Mouse (Mus musculus): Measurements from ENCODE around the gene Miga1. TPM values are rescaled to one million over a fixed set of nuclear protein-coding genes. Genes with fewer than 3 reads are reported as not detected.

The Miga1 gene
- polyA plus RNA-seq, 1 experiment = 50.7 TPM

DNA sequence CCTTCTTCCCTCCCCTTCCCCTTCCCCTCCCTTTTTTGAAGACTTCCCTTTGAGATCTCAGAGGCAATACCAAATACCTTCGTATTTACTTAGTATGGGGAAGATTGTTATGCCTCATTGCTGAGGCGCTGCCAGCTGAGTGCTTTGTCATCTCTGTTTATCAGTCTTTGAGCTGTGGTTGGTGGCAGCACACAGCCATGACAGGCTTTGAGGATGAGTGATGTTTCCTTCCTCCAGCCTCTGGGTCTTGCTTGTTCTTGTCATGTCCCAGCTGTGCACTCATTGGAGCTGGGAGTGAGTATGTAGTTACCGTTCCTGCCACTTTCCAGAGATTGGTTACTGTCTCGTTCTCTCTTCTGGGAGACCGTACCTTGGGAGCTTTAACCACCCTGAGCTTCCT is 15.2 kb upstream of the Miga1 start:
- Histone ChIP-seq H3K36me3 (ENCODE audit: control insufficient read depth, insufficient read depth, low read length, poor library complexity, severe bottlenecking) (peaks cover 3% of the 10 kb centered on the region; the same call in 1 of the 2 replicates), H3K9me3 (replicated peaks; ENCODE audit: control insufficient read depth, insufficient read depth, low read length, poor library complexity, severe bottlenecking) (no peaks in the 10 kb centered on the region), H3K4me3 (ENCODE audit: low read depth, low read length) (no peak overlapping the region), H3K27ac (ENCODE audit: insufficient read depth, low read length) (no peak overlapping the region), H3K4me1 (ENCODE audit: control insufficient read depth, insufficient read depth, low read length) (no peaks in the 10 kb centered on the region), H3K9ac (ENCODE audit: low read depth, poor library complexity, severe bottlenecking) (no peak overlapping the region), H3K27me3 (ENCODE audit: control insufficient read depth, insufficient read depth, low read length, poor library complexity, severe bottlenecking) (no peaks in the 10 kb centered on the region)
- no peak for TF ChIP-seq POLR2A (IDR thresholded peaks at IDR 0.05; ENCODE audit: insufficient read depth, low read length)

DNA sequence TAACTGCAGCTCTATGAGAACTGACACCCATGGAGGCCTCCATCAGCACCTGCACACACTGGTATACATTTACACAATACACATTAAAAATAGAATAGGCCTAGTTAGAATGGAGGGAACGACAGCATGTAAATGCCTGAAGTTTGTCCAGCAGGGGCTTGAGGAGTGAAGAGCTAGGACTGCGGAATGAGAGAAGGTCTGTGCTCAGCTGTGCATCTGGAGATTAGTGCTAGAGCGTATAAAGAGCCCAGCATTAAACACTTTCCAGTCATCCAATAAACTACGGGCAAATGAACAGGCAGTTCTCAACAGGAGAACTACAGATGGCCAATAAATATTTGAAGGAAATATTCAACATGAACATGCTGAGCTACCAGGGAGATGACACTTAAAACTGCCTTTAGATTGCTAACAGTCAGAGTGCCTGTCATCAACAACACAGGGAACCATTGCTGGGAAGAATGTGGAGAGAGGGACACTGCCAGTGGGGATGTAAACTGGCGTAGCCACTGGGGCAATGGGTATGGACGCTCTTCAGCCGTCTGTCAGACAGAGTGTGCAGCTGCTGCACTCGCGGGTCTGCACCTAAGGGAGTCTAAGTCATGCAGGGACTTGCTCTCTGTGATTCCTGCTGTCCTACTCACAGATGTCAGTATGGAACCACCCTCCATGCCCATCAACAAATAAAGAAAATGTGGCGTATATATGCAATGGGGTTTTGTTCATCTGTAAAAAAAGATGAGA is 13.4 kb upstream of the Miga1 start:
- Histone ChIP-seq H3K27ac (ENCODE audit: insufficient read depth, low read length) (no peak overlapping the region), H3K27me3 (ENCODE audit: control insufficient read depth, insufficient read depth, low read length, poor library complexity, severe bottlenecking) (no peaks in the 10 kb centered on the region), H3K4me1 (ENCODE audit: control insufficient read depth, insufficient read depth, low read length) (no peaks in the 10 kb centered on the region), H3K4me3 (ENCODE audit: low read depth, low read length) (no peak overlapping the region), H3K9ac (ENCODE audit: low read depth, poor library complexity, severe bottlenecking) (no peak overlapping the region), H3K9me3 (replicated peaks; ENCODE audit: control insufficient read depth, insufficient read depth, low read length, poor library complexity, severe bottlenecking) (no peaks in the 10 kb centered on the region), H3K36me3 (ENCODE audit: control insufficient read depth, insufficient read depth, low read length, poor library complexity, severe bottlenecking) (no peaks in the 10 kb centered on the region)
- TF ChIP-seq EP300 (IDR thresholded peaks at IDR 0.05; ENCODE audit: insufficient read depth, low read depth, low read length) (no peak), CTCF (IDR thresholded peaks at IDR 0.05; ENCODE audit: low read depth, low read length) (no peak), POLR2A (IDR thresholded peaks at IDR 0.05; ENCODE audit: insufficient read depth, low read length) (no peak)

DNA sequence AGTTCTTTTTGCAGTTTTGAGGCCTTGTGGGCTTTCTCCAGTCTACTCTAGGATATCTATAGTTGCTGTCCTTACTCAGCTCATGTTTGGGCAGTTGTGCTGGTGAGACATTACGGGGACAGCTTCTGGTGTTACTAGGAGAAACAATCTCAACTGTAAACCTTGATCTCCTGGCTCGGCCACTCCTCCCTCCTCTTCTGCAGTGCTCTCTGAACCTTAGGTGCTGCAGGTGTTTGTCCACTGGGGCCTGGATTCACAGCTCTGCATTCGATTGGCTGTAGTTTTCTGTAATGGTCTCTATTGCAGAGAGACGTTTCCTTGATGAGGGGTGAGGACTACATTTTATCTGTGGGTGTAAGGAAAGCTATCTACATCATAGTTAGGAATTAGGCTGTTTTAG is 12.1 kb upstream of the Miga1 start:
- TF ChIP-seq CTCF (IDR thresholded peaks at IDR 0.05; ENCODE audit: low read depth, low read length) (no peak), POLR2A (IDR thresholded peaks at IDR 0.05; ENCODE audit: insufficient read depth, low read length) (no peak), EP300 (IDR thresholded peaks at IDR 0.05; ENCODE audit: insufficient read depth, low read depth, low read length) (no peak)
- H3K4me1 ChIP-seq (ENCODE audit: control insufficient read depth, insufficient read depth, low read length) = no peaks in the 10 kb centered on the region
- no peaks in the 10 kb centered on the region for H3K36me3 ChIP-seq (ENCODE audit: control insufficient read depth, insufficient read depth, low read length, poor library complexity, severe bottlenecking)
- H3K9ac ChIP-seq (ENCODE audit: low read depth, poor library complexity, severe bottlenecking) = no peak overlapping the region
- no peaks in the 10 kb centered on the region for H3K27me3 ChIP-seq (ENCODE audit: control insufficient read depth, insufficient read depth, low read length, poor library complexity, severe bottlenecking)
- no peak overlapping the region for H3K27ac ChIP-seq (ENCODE audit: insufficient read depth, low read length)
- no peaks in the 10 kb centered on the region for H3K9me3 ChIP-seq (replicated peaks; ENCODE audit: control insufficient read depth, insufficient read depth, low read length, poor library complexity, severe bottlenecking)
- H3K4me3 ChIP-seq (ENCODE audit: low read depth, low read length) = no peak overlapping the region

DNA sequence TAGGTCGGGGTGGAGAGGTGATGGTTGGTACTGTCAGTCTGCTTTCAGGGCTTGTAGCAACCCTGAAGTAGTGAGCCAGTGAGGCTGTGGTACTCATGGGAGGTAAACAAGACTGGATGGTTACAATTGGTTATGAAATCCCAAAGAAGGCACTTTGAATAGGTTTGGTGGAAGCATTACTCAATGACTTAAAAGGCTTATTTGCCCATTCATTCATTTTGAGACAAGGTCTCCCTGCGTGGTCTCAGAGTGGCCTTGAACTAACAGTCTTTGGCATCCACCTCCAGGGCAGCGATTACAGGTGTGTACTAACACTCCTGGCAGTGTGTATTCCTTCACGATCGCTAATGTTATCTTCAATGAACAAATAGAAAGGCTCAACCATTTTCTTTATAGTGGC is 10.8 kb upstream of the Miga1 start:
- no peaks in the 10 kb centered on the region for H3K9me3 ChIP-seq (replicated peaks; ENCODE audit: control insufficient read depth, insufficient read depth, low read length, poor library complexity, severe bottlenecking)
- no peaks in the 10 kb centered on the region for H3K4me1 ChIP-seq (ENCODE audit: control insufficient read depth, insufficient read depth, low read length)
- no peaks in the 10 kb centered on the region for H3K27me3 ChIP-seq (ENCODE audit: control insufficient read depth, insufficient read depth, low read length, poor library complexity, severe bottlenecking)
- no peaks in the 10 kb centered on the region for H3K36me3 ChIP-seq (ENCODE audit: control insufficient read depth, insufficient read depth, low read length, poor library complexity, severe bottlenecking)
- no peak overlapping the region for H3K4me3 ChIP-seq (ENCODE audit: low read depth, low read length)
- TF ChIP-seq CTCF (IDR thresholded peaks at IDR 0.05; ENCODE audit: low read depth, low read length) (no peak), POLR2A (IDR thresholded peaks at IDR 0.05; ENCODE audit: insufficient read depth, low read length) (no peak), EP300 (IDR thresholded peaks at IDR 0.05; ENCODE audit: insufficient read depth, low read depth, low read length) (no peak)
- H3K27ac ChIP-seq (ENCODE audit: insufficient read depth, low read length) = no peak overlapping the region
- H3K9ac ChIP-seq (ENCODE audit: low read depth, poor library complexity, severe bottlenecking) = no peak overlapping the region

DNA sequence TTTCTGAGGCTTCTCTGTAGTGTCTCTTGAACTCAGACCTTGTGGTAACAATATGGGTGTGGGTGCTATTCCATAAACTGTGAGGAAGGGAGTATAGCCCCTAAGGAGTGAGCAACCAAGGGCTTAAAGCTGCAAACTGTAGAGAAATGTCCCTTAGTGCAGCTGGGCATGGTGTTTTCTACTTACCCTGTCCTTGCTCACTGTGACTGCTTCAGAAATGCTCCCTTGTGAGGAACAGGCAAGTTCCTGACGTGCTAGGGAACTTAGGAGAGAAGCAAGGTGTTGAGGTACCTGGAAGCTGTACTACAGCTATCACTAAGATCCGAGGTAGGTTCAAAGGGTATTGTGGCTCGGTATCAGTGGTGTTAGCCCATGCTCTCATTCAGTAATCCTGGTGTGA is 10.2 kb upstream of the Miga1 start:
- Histone ChIP-seq H3K9me3 (replicated peaks; ENCODE audit: control insufficient read depth, insufficient read depth, low read length, poor library complexity, severe bottlenecking) (no peaks in the 10 kb centered on the region), H3K9ac (ENCODE audit: low read depth, poor library complexity, severe bottlenecking) (no peak overlapping the region), H3K36me3 (ENCODE audit: control insufficient read depth, insufficient read depth, low read length, poor library complexity, severe bottlenecking) (no peaks in the 10 kb centered on the region), H3K4me1 (ENCODE audit: control insufficient read depth, insufficient read depth, low read length) (no peaks in the 10 kb centered on the region), H3K27ac (ENCODE audit: insufficient read depth, low read length) (no peak overlapping the region), H3K27me3 (ENCODE audit: control insufficient read depth, insufficient read depth, low read length, poor library complexity, severe bottlenecking) (no peaks in the 10 kb centered on the region), H3K4me3 (ENCODE audit: low read depth, low read length) (no peak overlapping the region)
- TF ChIP-seq POLR2A (IDR thresholded peaks at IDR 0.05; ENCODE audit: insufficient read depth, low read length) = no peak
- TF ChIP-seq EP300 (IDR thresholded peaks at IDR 0.05; ENCODE audit: insufficient read depth, low read depth, low read length) = no peak
- TF ChIP-seq CTCF (IDR thresholded peaks at IDR 0.05; ENCODE audit: low read depth, low read length) = no peak

DNA sequence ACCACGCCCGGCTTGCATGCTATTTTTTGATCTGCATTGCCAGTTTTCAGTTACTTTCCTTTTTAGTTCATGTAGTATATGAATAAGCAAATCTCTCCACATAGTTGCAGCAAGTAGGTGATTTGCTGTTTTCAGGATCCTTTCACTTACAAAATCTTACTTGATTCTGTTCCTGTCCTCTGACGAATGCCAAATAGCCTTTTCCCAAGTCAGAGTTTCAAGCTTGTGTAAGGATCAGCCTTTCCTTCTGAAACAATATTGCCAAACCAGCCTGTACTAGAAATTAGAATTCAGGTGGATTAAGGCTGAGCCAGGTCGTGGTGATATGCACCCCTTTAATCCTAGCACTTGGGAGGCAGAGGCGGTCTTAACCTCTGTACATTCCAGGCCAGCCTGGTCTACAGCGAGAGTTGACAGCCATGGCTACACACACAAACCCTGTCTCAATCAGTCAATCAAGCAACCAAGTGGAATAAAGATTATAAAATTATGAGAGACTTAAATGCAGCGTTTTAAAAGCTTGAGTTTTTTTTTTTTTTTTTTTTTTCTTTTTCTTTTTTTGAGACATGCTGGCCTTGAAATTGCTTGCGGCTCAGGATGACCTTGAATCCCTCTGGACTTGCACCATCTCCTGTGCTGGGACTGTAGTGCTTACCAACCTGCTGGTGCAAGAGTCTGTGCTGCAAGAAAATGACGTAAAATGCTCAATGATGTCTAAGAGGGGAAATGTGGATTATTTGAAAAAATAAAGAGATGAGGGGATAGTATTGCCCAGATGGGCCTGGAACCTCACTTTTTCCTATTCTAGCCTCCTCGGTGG is 8.0 kb upstream of the Miga1 start:
- no peaks in the 10 kb centered on the region for H3K27me3 ChIP-seq (ENCODE audit: control insufficient read depth, insufficient read depth, low read length, poor library complexity, severe bottlenecking)
- no peak overlapping the region for H3K4me3 ChIP-seq (ENCODE audit: low read depth, low read length)
- H3K4me1 ChIP-seq (ENCODE audit: control insufficient read depth, insufficient read depth, low read length) = no peaks in the 10 kb centered on the region
- H3K36me3 ChIP-seq (ENCODE audit: control insufficient read depth, insufficient read depth, low read length, poor library complexity, severe bottlenecking) = no peaks in the 10 kb centered on the region
- no peak overlapping the region for H3K27ac ChIP-seq (ENCODE audit: insufficient read depth, low read length)
- TF ChIP-seq POLR2A (IDR thresholded peaks at IDR 0.05; ENCODE audit: insufficient read depth, low read length) (no peak), CTCF (IDR thresholded peaks at IDR 0.05; ENCODE audit: low read depth, low read length) (no peak), EP300 (IDR thresholded peaks at IDR 0.05; ENCODE audit: insufficient read depth, low read depth, low read length) (no peak)
- H3K9me3 ChIP-seq (replicated peaks; ENCODE audit: control insufficient read depth, insufficient read depth, low read length, poor library complexity, severe bottlenecking) = no peaks in the 10 kb centered on the region
- H3K9ac ChIP-seq (ENCODE audit: low read depth, poor library complexity, severe bottlenecking) = no peak overlapping the region

Data from ES-Bruce4 (cell line).